Mouse (Mus musculus) liver, embryonic 14 days (tissue): ENCODE results near the gene Gm10283. TPM values are rescaled to one million over a fixed set of nuclear protein-coding genes. Genes with fewer than 3 reads are reported as not detected.

Experiments
- polyA plus RNA-seq: library from polyadenylated mRNA; depleted of rRNA; stranded (reverse); fragments of >200 nt; gene quantifications from 2 replicates; pipeline ENCODE4 v1.2.3, GENCODE M21; 2012; rRNA removed

The Gm10283 gene
- polyA plus RNA-seq, result not detected in 2 replicates

DNA sequence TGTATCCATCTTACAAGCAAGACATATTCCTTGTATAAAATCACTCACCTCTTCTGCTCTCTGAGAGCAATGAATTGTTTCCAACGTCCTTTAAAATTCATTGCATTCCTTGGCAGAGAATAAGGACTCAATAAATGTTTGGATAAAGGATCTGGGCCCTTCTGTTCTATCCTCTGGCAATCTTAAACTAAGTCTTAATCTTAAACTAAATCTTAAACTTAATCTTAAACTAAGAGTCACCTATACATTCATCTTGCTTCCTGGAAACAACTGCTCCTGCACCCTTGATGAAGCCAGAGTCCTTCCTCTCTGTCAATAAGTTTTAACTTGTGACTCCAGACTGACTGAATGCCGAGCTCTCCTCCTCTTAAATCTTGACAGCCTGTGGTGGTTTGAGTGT, at the start of gene Gm10283:
TSS of gene Gm10283 (minus strand) at position 101 of the 400 bp plus-strand sequence.

DNA sequence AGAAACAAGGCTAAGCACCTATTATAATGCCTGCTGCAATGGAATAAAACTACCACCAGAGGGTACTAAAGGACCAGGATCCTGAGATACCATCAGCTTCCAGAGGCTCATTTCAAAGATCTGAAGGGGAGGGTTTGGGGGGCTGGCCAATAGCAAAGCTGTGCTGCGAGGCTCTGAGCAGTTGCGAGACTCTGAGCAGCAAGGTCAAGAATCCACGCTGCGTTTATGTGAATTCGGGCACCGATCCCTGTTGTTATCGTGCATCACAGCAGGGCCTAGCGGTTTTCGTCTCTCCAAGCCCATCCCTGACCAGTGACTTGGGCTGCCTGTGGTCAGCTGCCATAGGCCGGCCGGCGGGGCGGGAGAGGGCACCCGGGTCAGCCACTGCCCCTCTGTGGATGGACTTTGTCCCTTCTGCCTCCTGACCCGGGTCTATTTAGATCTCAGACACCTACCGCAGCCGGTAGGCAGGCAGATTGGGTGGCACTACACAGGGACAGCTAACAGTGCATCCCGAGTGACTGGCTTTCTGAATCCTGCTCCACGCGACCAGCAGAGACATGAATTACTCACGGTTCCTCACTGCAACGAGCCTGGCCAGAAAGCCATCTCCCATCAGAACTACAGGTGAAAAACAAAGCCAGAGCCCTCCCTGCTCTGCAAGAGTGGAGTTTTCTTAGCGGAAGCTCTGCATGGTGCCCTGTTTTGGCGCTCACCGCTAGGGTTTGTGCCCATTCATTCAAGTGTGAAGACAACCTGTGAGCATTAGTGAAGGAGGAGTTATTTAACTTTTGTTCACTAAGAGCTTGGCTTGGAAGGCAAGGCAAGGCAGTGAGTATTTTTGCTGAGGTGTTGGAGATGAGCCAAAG, 2.9 kb upstream of the Gm10283 start, which contains the start of gene Aadat:
TSS of gene Aadat (plus strand) at position 280 of the 869 bp plus-strand sequence.

Other genes with a start within 250 kb of the Gm10283 start
- 5.6 and 7.9 TPM in 2 replicates for gene Aadat, start 2.7 kb upstream of the Gm10283 start, polyA plus RNA-seq
- 0.33 and 0.38 TPM in 2 replicates for gene Mfap3l, start 129.6 kb upstream of the Gm10283 start, polyA plus RNA-seq